Mouse (Mus musculus): ENCODE measurements around the gene Vezt. TPM values are rescaled to one million over a fixed set of nuclear protein-coding genes. Genes with fewer than 3 reads are reported as not detected.

Vezt gene
- polyA plus RNA-seq, 1 experiment from 2014 or later, result 8.6 TPM

DNA sequence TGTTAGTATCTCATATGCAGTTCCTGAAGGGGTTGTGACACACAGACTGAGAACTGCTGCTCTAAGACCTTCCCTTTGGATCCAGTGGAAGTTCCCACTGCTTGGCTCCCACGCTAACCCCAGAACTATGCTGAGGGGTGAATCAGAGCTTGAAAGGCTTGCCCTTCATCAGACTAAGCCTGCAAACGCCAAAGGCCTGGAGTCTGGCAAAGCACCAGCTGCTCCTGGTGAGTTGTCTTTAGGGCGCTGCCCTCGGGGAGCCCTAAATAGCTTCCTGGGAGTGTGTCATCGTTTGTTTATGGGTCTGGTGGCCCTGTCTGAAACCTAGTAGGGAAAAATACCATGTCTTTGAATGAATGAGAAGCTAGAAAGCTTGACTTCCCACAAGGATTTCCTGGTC, 91.4 kb downstream of the Vezt start:
- Histone ChIP-seq H3K4me2 (ENCODE audit: low read depth, low read length) (no peak overlapping the region), H3K4me3 (ENCODE audit: low read depth, low read length) (no peak overlapping the region), H3K27ac (ENCODE audit: low read depth) (no peak overlapping the region), H3K27me3 (ENCODE audit: insufficient read depth, low read length) (no peaks in the 10 kb centered on the region), H3K9me3 (ENCODE audit: low read length) (no peaks in the 10 kb centered on the region), H3K4me1 (ENCODE audit: insufficient read depth) (peaks cover 15% of the 10 kb centered on the region), H3K9ac (replicated peaks) (no peak overlapping the region), H3K36me3 (replicated peaks; ENCODE audit: insufficient read depth, low read length) (no peaks in the 10 kb centered on the region)
- no peak for TF ChIP-seq EP300 (IDR thresholded peaks at IDR 0.05; ENCODE audit: low read depth)
- DNase-seq, result no peak
- no peak for ATAC-seq
- 49% methylated on average over 5 of the region's 5 CpGs for WGBS (ENCODE audit: insufficient replicate concordance)

- Histone ChIP-seq H3K27ac (ENCODE audit: low read depth) (no peak overlapping the region), H3K9ac (replicated peaks) (no peak overlapping the region), H3K4me3 (ENCODE audit: low read depth, low read length) (no peak overlapping the region), H3K27me3 (ENCODE audit: insufficient read depth, low read length) (no peaks in the 10 kb centered on the region), H3K36me3 (replicated peaks; ENCODE audit: insufficient read depth, low read length) (no peaks in the 10 kb centered on the region), H3K9me3 (ENCODE audit: low read length) (no peaks in the 10 kb centered on the region), H3K4me1 (ENCODE audit: insufficient read depth) (peaks cover 7% of the 10 kb centered on the region), H3K4me2 (ENCODE audit: low read depth, low read length) (no peak overlapping the region)
- 75% methylated on average over 5 of the region's 5 CpGs for WGBS (ENCODE audit: insufficient replicate concordance)
- no peak for DNase-seq
- no peak for TF ChIP-seq CTCF (IDR thresholded peaks at IDR 0.05; ENCODE audit: low read depth)
- no peak for TF ChIP-seq EP300 (IDR thresholded peaks at IDR 0.05; ENCODE audit: low read depth)
- no peak for ATAC-seq
These were observed 95.3 kb downstream of the Vezt start for GRCm38 (mm10) chr10:93940279-93940678.

DNA sequence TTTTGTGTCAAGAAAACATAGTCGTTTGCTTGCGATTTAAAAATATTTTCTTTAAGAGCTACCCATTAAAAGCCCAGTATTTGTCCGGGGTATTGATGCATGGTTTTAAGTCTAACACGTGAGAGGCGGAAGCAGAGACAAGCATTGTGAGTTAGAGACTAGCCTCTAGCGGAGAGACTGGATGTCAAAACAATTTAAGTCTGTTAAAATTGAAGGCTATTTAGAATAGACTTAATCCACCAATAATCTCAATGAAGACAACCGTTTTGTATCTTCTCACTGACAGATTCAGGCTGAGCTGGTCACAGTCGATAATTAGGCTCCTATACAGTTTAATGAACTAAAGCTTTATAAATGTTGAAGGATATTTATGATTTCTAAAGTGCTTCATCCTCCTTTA, 95.9 kb downstream of the Vezt start:
- DNase-seq (no peak), ATAC-seq (no peak)
- WGBS (ENCODE audit: insufficient replicate concordance), result 86% methylated on average over 8 of the region's 8 CpGs
- H3K4me3 ChIP-seq (ENCODE audit: low read depth, low read length), result no peak overlapping the region
- no peaks in the 10 kb centered on the region for H3K27me3 ChIP-seq (ENCODE audit: insufficient read depth, low read length)
- H3K36me3 ChIP-seq (replicated peaks; ENCODE audit: insufficient read depth, low read length), result no peaks in the 10 kb centered on the region
- H3K27ac ChIP-seq (ENCODE audit: low read depth), result no peak overlapping the region
- no peak overlapping the region for H3K4me2 ChIP-seq (ENCODE audit: low read depth, low read length)
- no peaks in the 10 kb centered on the region for H3K9me3 ChIP-seq (ENCODE audit: low read length)
- H3K9ac ChIP-seq (replicated peaks), result no peak overlapping the region
- H3K4me1 ChIP-seq (ENCODE audit: insufficient read depth), result peaks cover 4% of the 10 kb centered on the region; the same call in 1 of the 2 replicates
- TF ChIP-seq CTCF (IDR thresholded peaks at IDR 0.05; ENCODE audit: low read depth) (no peak), EP300 (IDR thresholded peaks at IDR 0.05; ENCODE audit: low read depth) (no peak)

GRCm38 (mm10) chr10:93938844-93939271, 96.8 kb downstream of the Vezt start:
- ATAC-seq (no peak), DNase-seq (no peak)
- H3K9ac ChIP-seq (replicated peaks), result no peak overlapping the region
- 81% methylated on average over 20 of the region's 20 CpGs for WGBS (ENCODE audit: insufficient replicate concordance)
- H3K4me3 ChIP-seq (ENCODE audit: low read depth, low read length), result no peak overlapping the region
- no peaks in the 10 kb centered on the region for H3K4me1 ChIP-seq (ENCODE audit: insufficient read depth)
- H3K27ac ChIP-seq (ENCODE audit: low read depth), result no peak overlapping the region
- TF ChIP-seq CTCF (IDR thresholded peaks at IDR 0.05; ENCODE audit: low read depth), result no peak
- H3K36me3 ChIP-seq (replicated peaks; ENCODE audit: insufficient read depth, low read length), result no peaks in the 10 kb centered on the region
- no peak overlapping the region for H3K4me2 ChIP-seq (ENCODE audit: low read depth, low read length)
- H3K27me3 ChIP-seq (ENCODE audit: insufficient read depth, low read length), result no peaks in the 10 kb centered on the region
- H3K9me3 ChIP-seq (ENCODE audit: low read length), result no peaks in the 10 kb centered on the region

DNA sequence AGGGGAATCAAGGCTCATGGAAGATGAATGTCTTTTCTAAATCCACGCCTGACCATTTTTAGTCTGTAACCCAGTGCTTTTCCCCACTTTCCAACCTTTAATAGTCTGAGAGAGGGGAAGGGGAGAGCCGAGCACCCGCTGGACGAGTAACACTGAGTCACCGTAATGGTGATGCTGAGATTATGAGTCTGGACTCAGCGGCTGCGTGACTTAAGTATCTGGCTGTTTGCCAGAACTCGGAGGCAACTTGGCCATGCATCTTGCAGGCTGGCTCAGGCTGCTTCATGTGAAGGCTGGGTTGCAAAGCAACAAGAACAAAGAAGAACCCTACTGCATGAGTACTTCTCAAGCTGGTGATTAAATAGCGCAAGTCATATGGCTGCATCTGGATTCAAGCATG, 101.6 kb downstream of the Vezt start:
- no peak overlapping the region for H3K9ac ChIP-seq (replicated peaks)
- TF ChIP-seq EP300 (IDR thresholded peaks at IDR 0.05; ENCODE audit: low read depth) (no peak), CTCF (IDR thresholded peaks at IDR 0.05; ENCODE audit: low read depth) (no peak)
- H3K4me2 ChIP-seq (ENCODE audit: low read depth, low read length), result no peak overlapping the region
- DNase-seq (no peak), ATAC-seq (no peak)
- H3K27me3 ChIP-seq (ENCODE audit: insufficient read depth, low read length), result no peaks in the 10 kb centered on the region
- no peak overlapping the region for H3K4me3 ChIP-seq (ENCODE audit: low read depth, low read length)
- no peaks in the 10 kb centered on the region for H3K4me1 ChIP-seq (ENCODE audit: insufficient read depth)
- no peaks in the 10 kb centered on the region for H3K36me3 ChIP-seq (replicated peaks; ENCODE audit: insufficient read depth, low read length)
- no peak overlapping the region for H3K27ac ChIP-seq (ENCODE audit: low read depth)
- H3K9me3 ChIP-seq (ENCODE audit: low read length), result no peaks in the 10 kb centered on the region
- 63% methylated on average over 9 of the region's 9 CpGs for WGBS (ENCODE audit: insufficient replicate concordance)

DNA sequence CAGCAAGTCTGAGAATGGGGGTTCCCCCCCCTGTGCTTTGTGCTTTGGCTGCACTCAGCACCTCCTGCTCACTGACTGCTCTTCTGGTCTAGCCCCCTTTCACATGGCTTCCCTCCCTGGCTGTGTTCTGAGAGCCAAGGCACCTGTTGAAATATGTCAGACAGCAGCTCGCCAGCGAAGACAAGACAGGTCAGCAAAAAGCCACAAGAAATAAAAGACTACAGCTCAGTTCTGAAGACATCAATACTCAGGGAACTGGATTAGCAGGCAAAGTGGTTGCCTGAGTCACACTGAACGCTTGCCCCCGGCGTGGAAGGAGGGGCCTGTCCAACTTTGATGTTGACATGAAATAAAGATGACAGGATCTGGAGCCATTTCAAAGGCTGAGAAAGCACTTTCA, 102.8 kb downstream of the Vezt start:
- no peak for ATAC-seq
- H3K36me3 ChIP-seq (replicated peaks; ENCODE audit: insufficient read depth, low read length), result no peaks in the 10 kb centered on the region
- no peaks in the 10 kb centered on the region for H3K27me3 ChIP-seq (ENCODE audit: insufficient read depth, low read length)
- H3K4me3 ChIP-seq (ENCODE audit: low read depth, low read length), result no peak overlapping the region
- no peaks in the 10 kb centered on the region for H3K9me3 ChIP-seq (ENCODE audit: low read length)
- no peak overlapping the region for H3K9ac ChIP-seq (replicated peaks)
- no peak overlapping the region for H3K27ac ChIP-seq (ENCODE audit: low read depth)
- H3K4me1 ChIP-seq (ENCODE audit: insufficient read depth), result no peaks in the 10 kb centered on the region
- 74% methylated on average over 5 of the region's 5 CpGs for WGBS (ENCODE audit: insufficient replicate concordance)
- no peak for DNase-seq
- H3K4me2 ChIP-seq (ENCODE audit: low read depth, low read length), result no peak overlapping the region
- TF ChIP-seq CTCF (IDR thresholded peaks at IDR 0.05; ENCODE audit: low read depth) (no peak), EP300 (IDR thresholded peaks at IDR 0.05; ENCODE audit: low read depth) (no peak)

- Histone ChIP-seq H3K4me2 (ENCODE audit: low read depth, low read length) (no peak overlapping the region), H3K9ac (replicated peaks) (no peak overlapping the region), H3K4me3 (ENCODE audit: low read depth, low read length) (no peak overlapping the region), H3K27me3 (ENCODE audit: insufficient read depth, low read length) (no peaks in the 10 kb centered on the region), H3K27ac (ENCODE audit: low read depth) (no peak overlapping the region), H3K36me3 (replicated peaks; ENCODE audit: insufficient read depth, low read length) (no peaks in the 10 kb centered on the region), H3K4me1 (ENCODE audit: insufficient read depth) (no peaks in the 10 kb centered on the region), H3K9me3 (ENCODE audit: low read length) (no peaks in the 10 kb centered on the region)
- TF ChIP-seq CTCF (IDR thresholded peaks at IDR 0.05; ENCODE audit: low read depth) (no peak), EP300 (IDR thresholded peaks at IDR 0.05; ENCODE audit: low read depth) (no peak)
- 68% methylated on average over 5 of the region's 5 CpGs for WGBS (ENCODE audit: insufficient replicate concordance)
- no peak for ATAC-seq
- DNase-seq, result no peak
These were observed 103.6 kb downstream of the Vezt start for GRCm38 (mm10) chr10:93932020-93932419.
